Mouse (Mus musculus) ES-CJ7 (cell line): ENCODE measurements around the gene Trp53bp1.

ENCODE experiments used
- DNase-seq: peaks from one replicate; pipeline ENCODE4 v3.0.0; 2011; ENCODE audit warnings: low read depth, low spot score

Gene Trp53bp1

DNA sequence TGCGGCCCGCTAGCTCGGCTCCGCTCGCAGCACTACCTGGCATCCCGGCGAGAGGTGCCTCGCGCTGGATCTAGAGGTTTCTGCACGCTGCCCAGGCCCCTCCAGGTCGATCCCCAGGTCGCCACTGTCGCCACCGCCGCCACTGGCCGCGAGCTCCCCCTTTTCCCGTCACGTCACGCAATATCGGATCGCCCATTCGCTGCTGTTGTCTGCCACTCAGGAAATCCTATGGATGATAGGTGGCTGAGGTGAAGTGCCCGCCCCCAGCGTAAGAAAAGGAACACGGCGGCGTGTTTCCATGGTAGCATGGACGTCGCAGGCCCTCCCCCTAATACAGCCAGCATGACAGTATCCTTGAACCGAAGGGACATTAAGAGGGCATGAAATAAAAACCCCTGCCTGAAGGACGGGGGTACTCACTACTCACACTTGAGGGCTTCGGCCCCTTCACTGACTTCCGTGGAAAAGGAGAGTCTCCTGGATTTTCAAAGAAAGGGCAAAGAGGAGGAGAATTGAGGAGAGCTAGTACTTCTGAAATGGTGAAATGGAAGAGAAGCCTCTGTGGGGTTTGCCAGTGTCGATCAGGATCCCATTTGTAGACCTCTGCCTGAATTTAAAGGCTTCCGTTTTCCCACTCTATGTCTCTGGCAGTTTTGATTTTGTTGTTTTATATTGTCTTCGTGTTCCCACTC, at the start of gene Trp53bp1:
Gene Trp53bp1, minus strand, starts transcription at position 172 of the 692 bp plus-strand sequence.
- peak; percentile 96 for DNase-seq

- DNase-seq = no peak
Observed at GRCm38 (mm10) chr2:121316278-121316677, 45.1 kb upstream of the Trp53bp1 start.

- peak; percentile 40 for DNase-seq
Observed at GRCm38 (mm10) chr2:121308997-121309416, 37.8 kb upstream of the Trp53bp1 start.

GRCm38 (mm10) chr2:121300036-121300435, 28.8 kb upstream of the Trp53bp1 start:
- no peak for DNase-seq

- DNase-seq = no peak
Observed at GRCm38 (mm10) chr2:121299471-121299870, 28.3 kb upstream of the Trp53bp1 start.

DNA sequence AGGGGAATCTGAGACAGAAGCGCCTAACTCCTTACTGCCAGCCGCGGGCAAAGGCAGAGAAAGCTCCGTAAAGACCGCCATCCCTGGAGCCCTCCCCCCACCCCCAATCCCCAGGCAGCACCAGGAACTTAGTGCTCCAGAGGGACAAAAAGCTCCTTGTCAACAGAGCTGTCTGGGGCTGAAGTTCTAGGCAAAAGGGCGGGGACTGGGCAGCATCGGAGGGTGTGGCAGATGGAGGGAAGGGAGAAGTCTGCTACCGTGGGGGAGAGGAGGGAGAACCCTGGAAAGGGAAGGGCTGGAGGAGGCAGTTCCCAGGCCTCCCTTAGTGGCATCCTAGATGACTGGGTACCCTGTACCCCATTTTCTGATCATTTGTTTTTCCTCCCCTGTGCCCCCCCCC, 26.9 kb upstream of the Trp53bp1 start:
- peak; percentile 59 for DNase-seq

DNA sequence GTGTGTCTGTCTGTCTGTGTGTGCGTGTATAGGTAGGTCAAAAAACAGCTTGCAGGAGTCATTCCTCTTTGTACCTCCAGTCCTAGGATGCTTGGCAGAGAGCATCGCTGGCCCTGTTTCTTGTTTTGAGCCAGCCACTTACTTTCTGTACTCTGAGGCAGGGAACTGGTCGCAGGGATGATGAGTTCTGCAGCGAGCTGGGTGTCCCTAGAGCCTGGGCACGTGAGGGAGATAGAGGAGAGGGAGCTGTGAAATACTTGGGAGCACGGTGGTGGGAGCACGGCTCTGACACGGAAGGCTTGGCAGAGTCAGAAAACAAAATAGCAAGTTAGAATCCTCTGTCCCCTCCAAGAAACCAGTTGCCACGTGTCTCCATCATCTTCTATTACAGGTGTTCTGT, 26.5 kb upstream of the Trp53bp1 start:
- no peak for DNase-seq

- DNase-seq = no peak
Observed at GRCm38 (mm10) chr2:121296754-121297231, 25.6 kb upstream of the Trp53bp1 start.

DNA sequence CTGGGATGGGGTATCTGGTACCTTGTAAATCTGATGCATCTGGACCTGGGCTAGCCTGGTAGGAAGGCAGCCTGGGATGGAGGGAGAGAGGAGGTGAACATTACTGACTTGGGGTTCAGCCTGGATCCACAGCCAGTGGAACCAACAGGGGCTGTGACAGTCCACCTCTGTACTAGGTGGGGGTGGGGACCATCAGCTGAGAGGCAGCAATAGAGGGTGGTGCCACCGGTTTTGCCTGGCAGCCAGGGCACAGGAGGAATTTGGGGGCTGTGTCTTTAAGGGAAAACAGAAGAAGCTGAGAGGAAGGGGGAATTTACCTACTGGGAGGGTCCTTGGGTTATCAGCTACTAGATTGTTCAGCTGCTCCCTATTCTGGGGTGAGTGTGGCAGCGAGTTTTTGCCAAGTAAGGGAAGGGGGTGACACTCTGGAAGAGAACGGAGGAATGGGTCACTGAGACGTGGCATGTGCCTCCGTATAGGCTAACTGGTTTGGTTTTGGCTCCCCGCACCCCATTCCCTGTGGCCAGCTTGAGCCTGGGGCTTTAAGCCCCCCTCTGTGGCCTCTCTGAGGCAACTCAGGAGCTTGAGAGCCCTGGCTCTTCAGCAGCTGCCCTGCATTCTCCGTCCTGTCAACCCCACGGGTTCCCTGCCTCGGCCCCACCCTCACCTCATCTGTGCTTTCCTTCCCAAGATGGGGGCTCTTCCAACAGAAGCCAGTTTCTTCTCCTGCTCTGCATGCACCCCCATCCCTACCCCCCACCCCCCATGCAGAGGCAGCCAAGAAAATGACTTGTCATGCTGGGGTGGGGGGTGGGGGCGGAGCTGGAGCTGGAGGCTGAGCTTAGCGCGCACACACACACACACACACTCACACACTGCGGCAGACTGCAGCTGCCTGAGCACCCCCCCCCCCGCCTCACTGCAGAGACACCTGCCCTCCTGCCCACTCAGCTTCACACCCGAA, 24.7 kb upstream of the Trp53bp1 start:
- no peak for DNase-seq

DNA sequence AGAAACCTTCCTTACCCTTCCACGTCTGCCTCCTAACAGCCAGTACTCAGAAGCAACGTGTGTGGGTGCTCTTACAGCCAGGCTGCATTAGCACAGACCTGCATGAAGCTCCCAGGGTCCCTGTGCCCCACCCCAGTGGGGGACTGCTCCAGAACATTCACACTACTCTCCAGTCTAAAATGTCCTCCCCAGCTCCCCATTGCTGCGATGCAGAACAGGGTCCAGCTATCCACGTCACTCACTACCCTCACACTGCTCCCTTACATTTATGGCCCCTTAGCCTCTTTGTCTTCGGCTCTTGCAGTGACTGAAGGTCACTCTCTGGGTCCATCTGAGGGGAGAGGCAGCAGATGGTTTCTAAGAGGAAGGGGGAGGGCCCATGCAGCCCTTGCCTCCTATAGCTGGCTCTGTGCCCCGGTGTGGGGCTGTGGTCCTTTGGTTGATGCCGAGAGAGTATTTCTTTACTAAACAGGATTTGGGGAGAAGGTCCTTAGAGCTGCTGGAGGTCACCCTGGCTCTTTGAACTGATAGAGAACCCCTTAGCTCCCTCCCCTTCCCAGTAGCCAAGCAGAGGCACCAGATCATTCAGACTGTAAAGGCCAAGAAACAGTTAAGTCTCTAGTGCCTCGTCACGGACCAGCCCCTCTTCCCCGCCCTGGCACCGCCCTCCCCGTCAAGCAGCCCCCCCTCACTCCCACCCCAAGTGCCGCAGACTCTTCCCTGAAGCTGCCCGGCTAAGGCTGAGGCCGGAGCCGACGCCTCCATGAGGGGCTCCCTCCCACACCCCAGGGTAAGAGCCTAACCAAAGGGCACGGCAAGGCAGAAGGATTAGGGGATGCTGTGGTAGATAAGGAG, 23.8 kb upstream of the Trp53bp1 start:
- peak; percentile 20 for DNase-seq

- DNase-seq = peak; percentile 88
Observed at GRCm38 (mm10) chr2:121294182-121294581, 23.0 kb upstream of the Trp53bp1 start.

GRCm38 (mm10) chr2:121292316-121293013, 21.3 kb upstream of the Trp53bp1 start:
- DNase-seq = no peak

GRCm38 (mm10) chr2:121289730-121290540, 18.7 kb upstream of the Trp53bp1 start:
- DNase-seq = no peak

- peak; percentile 97 for DNase-seq
Observed at GRCm38 (mm10) chr2:121288901-121289729, 17.9 kb upstream of the Trp53bp1 start, which contains the start of gene Map1a. Gene Map1a, plus strand, starts transcription at chr2:121289600.

DNA sequence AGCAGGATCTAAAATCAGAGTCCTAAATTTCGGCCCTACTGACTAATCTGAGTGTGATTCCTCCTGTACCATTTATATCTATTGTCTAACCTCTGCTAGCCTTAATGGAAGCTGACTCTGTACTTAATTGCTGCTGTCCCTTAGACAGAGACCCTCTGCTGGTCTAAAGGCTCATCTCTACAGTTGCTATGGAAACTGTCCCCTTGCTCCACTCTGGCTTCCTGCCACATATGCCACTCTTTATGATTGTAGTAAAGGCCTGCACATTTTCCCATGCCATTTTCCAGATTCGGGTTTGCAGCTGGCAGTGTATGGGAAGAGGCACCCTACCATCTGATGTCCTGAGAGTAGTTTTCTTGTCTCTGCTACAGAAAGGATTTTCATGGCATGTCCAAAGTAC, 16.6 kb upstream of the Trp53bp1 start:
- no peak for DNase-seq

DNA sequence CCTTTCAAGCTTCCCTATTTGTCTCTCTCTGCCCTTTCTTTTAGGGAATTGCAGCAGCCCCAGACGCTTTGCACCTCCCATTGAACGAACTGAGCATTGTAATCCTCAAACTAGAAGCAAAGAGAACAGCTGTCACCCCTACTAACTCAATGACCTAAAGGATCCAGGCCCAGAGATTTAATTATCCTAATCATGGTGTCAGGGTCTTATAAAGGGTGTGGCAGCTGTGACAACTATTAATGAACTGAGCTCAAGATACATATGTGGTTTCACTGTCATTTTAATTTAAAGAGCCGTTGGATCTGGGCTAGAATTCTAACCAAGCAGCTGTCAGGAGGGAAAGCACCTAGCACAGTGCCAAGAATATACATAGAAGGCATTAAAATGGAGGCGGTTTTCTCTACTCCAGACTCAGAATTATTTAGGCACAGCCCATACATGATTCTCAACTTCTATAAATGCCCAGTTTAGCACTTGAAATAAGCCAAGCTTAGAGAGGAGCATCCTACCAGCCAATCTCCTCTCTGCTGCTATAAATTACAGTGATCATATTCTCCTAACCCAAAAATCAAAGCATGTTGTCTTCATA, 815 bp upstream of the Trp53bp1 start:
- DNase-seq = no peak

GRCm38 (mm10) chr2:121270521-121271235, 529 bp downstream of the Trp53bp1 start:
- peak; percentile 91 for DNase-seq

- no peak for DNase-seq
Observed at GRCm38 (mm10) chr2:121268446-121268845, 2.8 kb downstream of the Trp53bp1 start.
